Mouse (Mus musculus) hindbrain, embryonic 10.5 days (tissue): Measurements from ENCODE around the gene Wdr38. TPM values are rescaled to one million over a fixed set of nuclear protein-coding genes. Genes with fewer than 3 reads are reported as not detected.
"Not testable (repeated sequence)": the region's sequence is repeated elsewhere in the genome, so short reads cannot be mapped to it uniquely, and the experiment has no call there.

Source experiments
- DNase-seq: peaks from one replicate; pipeline ENCODE4 v3.0.0-alpha.2; 2017; ENCODE audit warnings: low spot score
- H3K27ac ChIP-seq: fragments of 300-500 bp; sonication (generic); 2 replicates; pipeline ENCODE4 v1.5.1; 2016; ENCODE audit warnings: mild to moderate bottlenecking, moderate library complexity
- H3K27me3 ChIP-seq: fragments of 300-500 bp; sonication (generic); 2 replicates; pipeline ENCODE4 v1.6.1; 2016; ENCODE audit warnings: mild to moderate bottlenecking; ENCODE audit not compliant: poor library complexity, insufficient read depth, severe bottlenecking
- H3K36me3 ChIP-seq: fragments of 300-500 bp; sonication (generic); 2 replicates; pipeline ENCODE4 v1.6.1; 2016; ENCODE audit warnings: mild to moderate bottlenecking, moderate library complexity
- H3K4me1 ChIP-seq: fragments of 300-500 bp; sonication (generic); replicated peaks from 2 replicates; pipeline ENCODE4 v1.6.1; 2016; ENCODE audit warnings: mild to moderate bottlenecking
- H3K4me3 ChIP-seq: fragments of 300-500 bp; sonication (generic); 2 replicates; pipeline ENCODE4 v1.5.1; 2016; ENCODE audit warnings: mild to moderate bottlenecking, moderate library complexity
- H3K9me3 ChIP-seq: fragments of 300-500 bp; sonication (generic); 2 replicates; pipeline ENCODE4 v1.6.1; 2016; ENCODE audit warnings: mild to moderate bottlenecking, moderate library complexity
- WGBS: fragments of 180-500 bp; shearing (Covaris S2); methylation state at CpG from one replicate; pipeline ENCODE4 v1.1.7; 2016; 5-methylcytosine and 5-hydroxymethylcytosine counted together
- polyA plus RNA-seq: library from polyadenylated mRNA; unstranded; fragments of >200 nt; fragmentation: Nextera tagmentation; extraction: Ambion mirVana; gene quantifications from 2 replicates; pipeline ENCODE4 v1.2.1, GENCODE M21; 2016

The Wdr38 gene
- polyA plus RNA-seq, 1 experiment from 2014 or later, result 1.8 TPM

- H3K9me3 ChIP-seq, result no peaks in the 10 kb centered on the region
- H3K27ac ChIP-seq, result no peak overlapping the region
- peaks cover 51% of the 10 kb centered on the region for H3K36me3 ChIP-seq
- DNase-seq, result no peak
- no peaks in the 10 kb centered on the region for H3K27me3 ChIP-seq
- 85% methylated on average over 3 of the region's 3 CpGs for WGBS
- no peak overlapping the region for H3K4me3 ChIP-seq
- H3K4me1 ChIP-seq, result peaks cover 54% of the 10 kb centered on the region
Measured at GRCm38 (mm10) chr2:39001866-39002265, 4.6 kb downstream of the Wdr38 start.

GRCm38 (mm10) chr2:39003106-39003505 is 5.8 kb downstream of the Wdr38 start:
- H3K9me3 ChIP-seq, result no peaks in the 10 kb centered on the region
- peak overlapping the region; percentile 94 for H3K4me3 ChIP-seq
- H3K27ac ChIP-seq, result no peak overlapping the region
- 63% methylated on average over 8 of the region's 8 CpGs for WGBS
- no peak for DNase-seq
- no peaks in the 10 kb centered on the region for H3K27me3 ChIP-seq
- peaks cover 51% of the 10 kb centered on the region for H3K36me3 ChIP-seq
- peaks cover 50% of the 10 kb centered on the region for H3K4me1 ChIP-seq

- Histone ChIP-seq H3K27ac (no peak overlapping the region), H3K4me3 (peak overlapping the region; percentile 94), H3K9me3 (no peaks in the 10 kb centered on the region), H3K27me3 (no peaks in the 10 kb centered on the region), H3K36me3 (peaks cover 51% of the 10 kb centered on the region), H3K4me1 (peaks cover 49% of the 10 kb centered on the region)
- WGBS, result 73% methylated on average over 5 of the region's 5 CpGs
- DNase-seq, result no peak
Measured at GRCm38 (mm10) chr2:39003512-39003911, 6.2 kb downstream of the Wdr38 start.

GRCm38 (mm10) chr2:39004372-39004771 is 7.1 kb downstream of the Wdr38 start:
- under 1% methylated on average over 11 of the region's 11 CpGs for WGBS
- DNase-seq, result peak; percentile 31
- H3K9me3 ChIP-seq, result no peaks in the 10 kb centered on the region
- peaks cover 57% of the 10 kb centered on the region for H3K4me1 ChIP-seq
- H3K4me3 ChIP-seq, result peak overlapping the region; percentile 94
- no peaks in the 10 kb centered on the region for H3K27me3 ChIP-seq
- H3K36me3 ChIP-seq, result peaks cover 48% of the 10 kb centered on the region
- H3K27ac ChIP-seq, result peak overlapping the region; percentile 97

- Histone ChIP-seq H3K27me3 (no peaks in the 10 kb centered on the region), H3K27ac (peak within 1 kb of the TSS; percentile 97), H3K36me3 (peaks cover 42% of the 10 kb centered on the region), H3K4me3 (peak within 1 kb of the TSS; percentile 94), H3K9me3 (no peaks in the 10 kb centered on the region), H3K4me1 (peaks cover 62% of the 10 kb centered on the region)
- peak; percentile 91 for DNase-seq
- WGBS, result under 1% methylated on average over 58 of the region's 58 CpGs
Measured at GRCm38 (mm10) chr2:39004880-39005435, 7.7 kb downstream of the Wdr38 start, which contains the start of gene Arpc5l. Gene Arpc5l, plus strand, starts transcription at chr2:39005348.

- Histone ChIP-seq H3K27ac (peak within 1 kb of the TSS; percentile 97), H3K36me3 (peaks cover 39% of the 10 kb centered on the region), H3K4me1 (peaks cover 62% of the 10 kb centered on the region), H3K9me3 (no peaks in the 10 kb centered on the region), H3K4me3 (peak within 1 kb of the TSS; percentile 94), H3K27me3 (no peaks in the 10 kb centered on the region)
- 13% methylated on average over 15 of the region's 15 CpGs for WGBS
- peak; percentile 49 for DNase-seq
Measured at GRCm38 (mm10) chr2:39005574-39006079, 8.4 kb downstream of the Wdr38 start, which contains the start of gene Rpl35. Gene Rpl35, minus strand, starts transcription at chr2:39005624.

GRCm38 (mm10) chr2:39006149-39006730 is 9.0 kb downstream of the Wdr38 start:
- H3K36me3 ChIP-seq, result peaks cover 36% of the 10 kb centered on the region
- H3K27ac ChIP-seq, result no peak overlapping the region
- peak overlapping the region; percentile 94 for H3K4me3 ChIP-seq
- no peaks in the 10 kb centered on the region for H3K27me3 ChIP-seq
- H3K9me3 ChIP-seq, result no peaks in the 10 kb centered on the region
- H3K4me1 ChIP-seq, result peaks cover 62% of the 10 kb centered on the region
- 92% methylated on average over 14 of the region's 14 CpGs for WGBS
- DNase-seq, result no peak

- peak overlapping the region; percentile 85 for H3K4me3 ChIP-seq
- H3K4me1 ChIP-seq, result peaks cover 51% of the 10 kb centered on the region
- H3K27me3 ChIP-seq, result no peaks in the 10 kb centered on the region
- peaks cover 36% of the 10 kb centered on the region for H3K36me3 ChIP-seq
- no peaks in the 10 kb centered on the region for H3K9me3 ChIP-seq
- peak; percentile 95 for DNase-seq
- under 1% methylated on average over 44 of the region's 44 CpGs for WGBS
- peak overlapping the region; percentile 92 for H3K27ac ChIP-seq
Measured at GRCm38 (mm10) chr2:39007865-39008264, 10.6 kb downstream of the Wdr38 start.

- H3K36me3 ChIP-seq, result peaks cover 36% of the 10 kb centered on the region
- 1% methylated on average over 25 of the region's 25 CpGs for WGBS
- peak overlapping the region; percentile 92 for H3K27ac ChIP-seq
- H3K4me1 ChIP-seq, result peaks cover 45% of the 10 kb centered on the region
- H3K9me3 ChIP-seq, result no peaks in the 10 kb centered on the region
- no peak for DNase-seq
- no peaks in the 10 kb centered on the region for H3K27me3 ChIP-seq
- H3K4me3 ChIP-seq, result peak overlapping the region; percentile 85
Measured at GRCm38 (mm10) chr2:39008350-39008851, 11.1 kb downstream of the Wdr38 start.

GRCm38 (mm10) chr2:39008954-39009365 is 11.7 kb downstream of the Wdr38 start:
- WGBS, result 39% methylated on average over 3 of the region's 3 CpGs
- H3K36me3 ChIP-seq, result peaks cover 36% of the 10 kb centered on the region
- H3K27me3 ChIP-seq, result no peaks in the 10 kb centered on the region
- H3K9me3 ChIP-seq, result no peaks in the 10 kb centered on the region
- peak overlapping the region; percentile 85 for H3K4me3 ChIP-seq
- DNase-seq, result peak; percentile 17
- H3K4me1 ChIP-seq, result peaks cover 40% of the 10 kb centered on the region
- H3K27ac ChIP-seq, result peak overlapping the region; percentile 92

- not testable (repeated sequence) for H3K27ac ChIP-seq, H3K27me3 ChIP-seq, H3K4me3 ChIP-seq, DNase-seq, H3K9me3 ChIP-seq
- WGBS, result 95% methylated on average over 5 of the region's 5 CpGs
- peaks cover 46% of the 10 kb centered on the region for H3K36me3 ChIP-seq
- peaks cover 35% of the 10 kb centered on the region for H3K4me1 ChIP-seq
Measured at GRCm38 (mm10) chr2:39010144-39010543, 12.9 kb downstream of the Wdr38 start.

GRCm38 (mm10) chr2:39011264-39011663 is 14.0 kb downstream of the Wdr38 start:
- H3K36me3 ChIP-seq, result peaks cover 57% of the 10 kb centered on the region
- H3K4me1 ChIP-seq, result peaks cover 26% of the 10 kb centered on the region
- no peak overlapping the region for H3K27ac ChIP-seq
- DNase-seq, result no peak
- no peak overlapping the region for H3K4me3 ChIP-seq
- no peaks in the 10 kb centered on the region for H3K27me3 ChIP-seq
- no peaks in the 10 kb centered on the region for H3K9me3 ChIP-seq

GRCm38 (mm10) chr2:39011971-39012370 is 14.7 kb downstream of the Wdr38 start:
- Histone ChIP-seq H3K36me3 (peaks cover 64% of the 10 kb centered on the region), H3K4me3 (no peak overlapping the region)

More at GRCm38 (mm10) chr2:39011971-39012370, 14.7 kb downstream of the Wdr38 start:
- 89% methylated on average over 3 of the region's 3 CpGs for WGBS
- Histone ChIP-seq H3K4me1 (peaks cover 19% of the 10 kb centered on the region), H3K27ac (no peak overlapping the region), H3K9me3 (no peaks in the 10 kb centered on the region), H3K27me3 (no peaks in the 10 kb centered on the region)
- no peak for DNase-seq
